Mouse (Mus musculus) small intestine, adult 2 months (tissue): ENCODE measurements around the gene Ppp2r5d. TPM values are rescaled to one million over a fixed set of nuclear protein-coding genes. Genes with fewer than 3 reads are reported as not detected.

ENCODE experiments used
- H3K27ac ChIP-seq: fragments of 200-500 bp; 2 replicates; pipeline ENCODE4 v1.5.1; 2012; ENCODE audit warnings: low read depth, low read length, control low read depth, inconsistent platforms; ENCODE audit not compliant: insufficient read depth
- H3K27me3 ChIP-seq: fragments of 200-500 bp; 2 replicates; pipeline ENCODE4 v1.6.1; 2012; ENCODE audit warnings: mild to moderate bottlenecking, moderate library complexity, low read length, inconsistent platforms; ENCODE audit not compliant: control insufficient read depth, insufficient read depth
- H3K36me3 ChIP-seq: fragments of 200-500 bp; 2 replicates; pipeline ENCODE4 v1.6.1; 2012; ENCODE audit warnings: mild to moderate bottlenecking, low read length, control low read depth, inconsistent platforms; ENCODE audit not compliant: control insufficient read depth, insufficient read depth
- H3K4me1 ChIP-seq: fragments of 200-500 bp; 2 replicates; pipeline ENCODE4 v1.6.1; 2012; ENCODE audit warnings: low read length, inconsistent platforms, mixed read lengths; ENCODE audit not compliant: control insufficient read depth, insufficient read depth, insufficient read length
- H3K4me3 ChIP-seq: fragments of 200-500 bp; 2 replicates; pipeline ENCODE4 v1.5.1; 2012; ENCODE audit warnings: low read depth, mild to moderate bottlenecking, control low read depth, inconsistent platforms, low read length, moderate library complexity
- CTCF ChIP-seq: fragments of 200-500 bp; IDR thresholded peaks from 2 replicates; pipeline ENCODE4 v1.5.1; 2012; ENCODE audit warnings: low read depth, mild to moderate bottlenecking, control low read depth, inconsistent platforms, low read length, moderate library complexity, mixed read lengths; ENCODE audit not compliant: insufficient replicate concordance, insufficient read length; ENCODE audit errors: extremely low read depth
- POLR2A ChIP-seq: fragments of 200-500 bp; IDR thresholded peaks from 2 replicates; pipeline ENCODE4 v1.6.1; 2012; ENCODE audit warnings: low read depth, mild to moderate bottlenecking, control low read depth, inconsistent platforms, low read length, moderate library complexity
- WGBS: fragments of 180-500 bp; shearing (Covaris S2); methylation state at CpG from one replicate; pipeline ENCODE4 v1.1.7; 2018; 5-methylcytosine and 5-hydroxymethylcytosine counted together
- polyA plus RNA-seq: library from polyadenylated mRNA; depleted of rRNA; stranded (reverse); fragments of >200 nt; gene quantifications from 2 replicates; pipeline ENCODE4 v1.2.3, GENCODE M21; 2012

Gene Ppp2r5d
- polyA plus RNA-seq, 1 experiment = 150 TPM

DNA sequence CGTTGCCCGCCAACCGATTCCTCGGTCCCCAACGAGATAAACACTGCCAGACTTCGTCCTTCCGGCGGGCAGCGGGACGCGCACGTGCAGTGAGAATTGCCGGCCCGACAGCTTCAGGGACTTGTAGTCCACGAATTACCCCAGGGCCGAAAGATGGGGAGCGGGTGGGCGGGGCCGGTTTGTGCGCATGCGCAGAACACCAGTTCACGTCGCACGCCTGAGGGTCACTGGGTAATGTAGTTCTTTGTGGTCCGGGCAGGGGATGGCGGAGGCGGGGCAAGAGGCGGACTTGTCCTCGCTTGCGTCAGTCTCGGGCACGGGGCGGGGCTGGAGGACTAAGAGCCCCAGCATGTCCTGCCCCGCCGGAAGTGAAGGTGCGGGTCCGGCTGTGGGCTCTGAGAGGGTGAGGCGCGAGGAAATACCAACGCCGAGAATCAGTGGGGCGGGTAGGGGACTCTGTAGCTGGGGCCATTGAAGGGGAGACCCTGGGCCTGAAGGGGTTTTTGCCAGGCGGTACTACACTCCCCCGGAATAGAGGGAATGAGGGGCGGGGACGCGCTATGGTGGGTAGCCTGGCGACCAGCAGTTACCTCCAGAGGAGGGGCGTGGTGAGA, 24.0 kb downstream of the Ppp2r5d start, which contains the start of gene Klhdc3:
TSS of gene Klhdc3 (minus strand) at position 155 of the 614 bp plus-strand sequence.
- peaks cover 44% of the 10 kb centered on the region for H3K36me3 ChIP-seq
- peaks cover 13% of the 10 kb centered on the region for H3K4me1 ChIP-seq
- no peaks in the 10 kb centered on the region for H3K27me3 ChIP-seq
- TF ChIP-seq CTCF (no peak), POLR2A (no peak; the same call in none of the 2 replicates)
- peak within 1 kb of the TSS; percentile 97 for H3K4me3 ChIP-seq
- H3K27ac ChIP-seq = peak within 1 kb of the TSS; percentile 74
- WGBS = under 1% methylated on average over 49 of the region's 49 CpGs

DNA sequence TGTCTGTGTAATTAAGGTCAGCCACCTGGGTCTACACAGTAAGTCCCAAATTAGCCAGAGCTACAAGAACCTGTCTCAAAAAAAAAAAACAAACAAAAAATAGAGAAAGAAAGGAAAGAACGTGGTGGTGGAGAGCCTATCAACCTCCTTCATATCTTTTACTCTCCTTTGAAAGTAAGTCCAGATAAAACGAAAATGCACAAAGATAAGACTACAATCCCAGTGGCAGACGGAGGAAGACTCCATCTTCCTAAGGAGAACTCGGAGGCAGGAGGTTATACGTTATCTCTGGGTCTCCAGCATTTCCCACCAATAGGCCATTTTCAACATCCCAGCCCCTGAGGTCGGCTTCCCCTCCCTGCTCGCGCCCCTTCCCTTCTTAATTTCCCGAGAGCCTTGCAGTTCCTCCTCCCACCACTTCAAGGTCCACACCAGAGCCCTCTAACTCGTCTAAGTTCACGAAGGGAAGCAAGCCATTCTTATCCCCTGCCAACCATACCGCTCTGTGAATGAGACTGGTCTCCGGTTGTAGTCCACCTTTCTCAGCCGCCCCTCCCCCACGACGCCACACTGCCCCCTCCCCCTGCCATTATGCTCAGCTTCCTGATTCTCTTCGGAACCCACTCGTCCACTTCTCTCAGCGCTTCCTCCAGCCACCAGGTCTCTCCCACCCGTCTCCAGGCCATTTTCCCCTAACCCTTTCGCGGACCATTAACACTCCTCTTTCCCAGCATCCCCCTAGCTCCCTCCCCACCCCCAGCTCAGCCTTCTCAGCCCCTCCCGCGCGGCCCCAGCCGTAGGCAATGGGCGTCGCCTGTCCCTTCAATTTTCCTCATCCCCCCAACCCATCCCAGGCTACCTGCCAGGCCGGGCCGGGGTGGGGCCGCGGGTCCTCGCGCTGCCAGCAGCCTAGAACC, 24.8 kb downstream of the Ppp2r5d start:
- peak overlapping the region; percentile 74 for H3K27ac ChIP-seq

DNA sequence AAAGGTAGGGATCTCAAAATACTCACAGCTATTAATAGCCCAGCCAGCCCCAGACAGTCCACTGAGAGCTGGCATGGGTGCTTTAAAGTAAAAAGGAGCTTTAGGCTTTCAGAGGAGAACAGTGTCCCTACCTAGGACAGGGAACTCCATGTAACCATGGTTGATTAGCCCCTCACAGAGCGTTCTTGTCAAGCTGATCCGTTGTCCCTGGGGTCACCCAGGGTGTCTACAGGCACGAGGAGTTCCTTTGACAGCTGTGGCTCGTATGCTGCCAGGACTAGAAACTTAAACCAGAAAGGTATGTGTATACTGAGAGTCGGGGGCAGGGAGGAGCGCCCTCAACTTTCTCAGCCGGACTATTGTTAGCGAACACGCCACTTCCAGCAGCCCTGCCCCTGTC, 26.0 kb downstream of the Ppp2r5d start:
- no peak overlapping the region for H3K27ac ChIP-seq
- WGBS = 65% methylated on average over 9 of the region's 9 CpGs

More for the DNA sequence above, 24.8 kb downstream of the Ppp2r5d start:
- Histone ChIP-seq H3K4me3 (peak overlapping the region; percentile 97), H3K36me3 (peaks cover 39% of the 10 kb centered on the region), H3K4me1 (peaks cover 13% of the 10 kb centered on the region), H3K27me3 (no peaks in the 10 kb centered on the region)
- WGBS = 1% methylated on average over 34 of the region's 34 CpGs
- TF ChIP-seq CTCF (peak; percentile 7; the same call in 1 of the 2 replicates), POLR2A (no peak)

DNA sequence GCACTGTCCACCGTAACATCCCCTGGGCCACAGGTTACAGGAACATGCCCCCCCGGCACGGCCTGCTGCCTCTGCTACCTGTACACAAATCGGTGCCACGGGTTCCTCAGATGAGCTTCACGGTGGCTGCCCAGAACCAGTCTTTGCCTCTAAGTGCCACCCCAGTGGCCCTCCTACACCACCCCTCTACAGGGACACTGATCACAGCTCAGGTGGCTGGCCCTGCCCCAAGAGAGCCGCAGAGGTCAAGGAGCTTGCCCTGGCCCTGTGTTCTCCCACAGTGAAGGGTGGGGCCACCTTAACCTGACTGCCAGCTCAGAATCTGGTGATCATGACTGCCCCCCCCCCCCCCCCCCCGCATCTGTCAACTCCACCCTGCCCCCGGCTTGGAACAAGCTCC, 26.5 kb downstream of the Ppp2r5d start, which contains the start of gene Mea1:
TSS of gene Mea1 (plus strand) at position 378 of the 400 bp plus-strand sequence.
- Histone ChIP-seq H3K27me3 (no peaks in the 10 kb centered on the region), H3K4me1 (peaks cover 18% of the 10 kb centered on the region), H3K27ac (no peak within 1 kb of the TSS), H3K4me3 (peak within 1 kb of the TSS; percentile 18), H3K36me3 (peaks cover 26% of the 10 kb centered on the region)
- TF ChIP-seq POLR2A (no peak), CTCF (no peak)
- 84% methylated on average over 9 of the region's 9 CpGs for WGBS

More for the DNA sequence above, 26.0 kb downstream of the Ppp2r5d start:
- TF ChIP-seq CTCF = no peak
- TF ChIP-seq POLR2A = no peak
- Histone ChIP-seq H3K27me3 (no peaks in the 10 kb centered on the region), H3K4me1 (peaks cover 18% of the 10 kb centered on the region), H3K4me3 (no peak overlapping the region), H3K36me3 (peaks cover 31% of the 10 kb centered on the region)

DNA sequence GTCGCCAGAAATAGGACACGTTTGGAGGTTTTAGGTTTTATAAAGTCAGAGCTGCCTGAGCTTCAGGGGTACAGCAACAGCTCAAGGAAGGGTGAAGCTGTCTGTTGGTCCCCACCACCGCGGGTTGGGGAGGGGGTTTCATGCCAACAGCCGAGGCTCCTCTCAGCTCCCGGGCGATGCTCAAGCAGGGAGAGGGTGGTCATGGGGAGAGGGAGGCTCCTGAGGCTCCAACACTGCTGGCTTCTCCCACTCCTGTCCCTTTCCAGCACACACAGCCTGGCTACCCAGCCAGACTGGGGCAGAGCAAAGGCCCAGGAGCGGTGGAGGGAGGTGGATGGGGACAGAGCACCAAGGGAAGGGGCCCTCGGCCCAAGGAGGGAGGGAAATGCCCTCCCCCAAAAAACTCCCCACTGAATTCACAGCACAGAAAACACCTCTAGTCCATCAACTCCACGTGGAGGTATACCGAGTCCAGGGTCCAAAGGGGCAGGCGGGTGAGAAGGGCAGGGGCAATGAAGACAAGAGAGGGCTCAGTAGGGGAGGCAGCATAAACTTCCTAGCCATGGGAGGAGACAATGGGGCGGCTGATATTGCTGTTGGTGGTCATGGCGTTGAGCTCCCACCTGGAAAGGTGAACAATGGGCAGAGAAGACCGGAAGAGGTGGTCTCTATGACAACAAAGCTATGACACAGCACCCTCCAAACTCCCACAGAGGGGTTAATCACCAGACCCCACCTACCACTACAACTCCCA, 30.2 kb downstream of the Ppp2r5d start:
- 26% methylated on average over 15 of the region's 15 CpGs for WGBS
- TF ChIP-seq CTCF (no peak), POLR2A (no peak)
- H3K27me3 ChIP-seq = no peaks in the 10 kb centered on the region
- H3K36me3 ChIP-seq = peaks cover 31% of the 10 kb centered on the region
- peaks cover 13% of the 10 kb centered on the region for H3K4me1 ChIP-seq
- H3K4me3 ChIP-seq = peak overlapping the region; percentile 99
- H3K27ac ChIP-seq = 0 out of 2 replicates have a peak overlapping the region, but pooled peaks have one; percentile 21

DNA sequence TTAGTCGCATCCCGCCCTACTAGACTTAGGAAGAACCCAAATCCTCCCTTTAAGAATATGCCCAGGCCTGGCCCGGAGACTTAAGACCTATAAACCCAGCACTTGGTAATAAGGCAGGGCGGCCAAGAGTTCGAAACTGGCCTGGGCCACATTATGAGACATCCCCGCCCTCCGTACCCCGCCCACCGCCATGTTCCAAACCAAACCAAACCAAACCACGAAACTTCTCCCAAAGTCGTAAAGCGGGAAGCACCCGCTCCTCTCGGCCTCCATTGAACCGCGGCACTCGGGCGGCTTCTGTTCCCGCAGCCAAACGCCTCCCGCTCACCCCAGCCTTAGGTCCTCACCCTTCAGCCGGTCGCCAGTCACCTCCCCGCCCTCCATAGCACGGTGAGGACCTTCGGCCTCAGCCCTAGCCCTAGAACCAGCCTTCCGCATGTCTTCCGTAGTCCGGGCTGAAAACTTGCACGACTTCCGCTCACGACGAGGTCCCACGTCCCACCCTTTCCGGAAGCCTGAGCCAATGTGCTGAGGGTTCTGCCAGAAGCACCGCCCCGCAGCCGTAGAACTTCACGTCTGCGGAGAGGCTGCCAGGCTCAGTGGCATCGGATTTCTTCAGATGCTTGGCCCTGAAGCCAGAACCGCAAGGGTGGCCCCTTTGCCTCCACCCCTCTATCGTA, 30.9 kb downstream of the Ppp2r5d start, which contains the start of gene Rrp36:
TSS of gene Rrp36 (minus strand) at position 503 of the 680 bp plus-strand sequence.
- peak within 1 kb of the TSS; percentile 88 for H3K27ac ChIP-seq
- under 1% methylated on average over 43 of the region's 43 CpGs for WGBS
- peaks cover 9% of the 10 kb centered on the region for H3K4me1 ChIP-seq
- peak; percentile 61; the same call in 1 of the 2 replicates for TF ChIP-seq POLR2A
- no peak for TF ChIP-seq CTCF
- peaks cover 37% of the 10 kb centered on the region for H3K36me3 ChIP-seq
- no peaks in the 10 kb centered on the region for H3K27me3 ChIP-seq
- H3K4me3 ChIP-seq = peak within 1 kb of the TSS; percentile 99
